Mouse (Mus musculus): Measurements from ENCODE around the gene Med16.

DNA sequence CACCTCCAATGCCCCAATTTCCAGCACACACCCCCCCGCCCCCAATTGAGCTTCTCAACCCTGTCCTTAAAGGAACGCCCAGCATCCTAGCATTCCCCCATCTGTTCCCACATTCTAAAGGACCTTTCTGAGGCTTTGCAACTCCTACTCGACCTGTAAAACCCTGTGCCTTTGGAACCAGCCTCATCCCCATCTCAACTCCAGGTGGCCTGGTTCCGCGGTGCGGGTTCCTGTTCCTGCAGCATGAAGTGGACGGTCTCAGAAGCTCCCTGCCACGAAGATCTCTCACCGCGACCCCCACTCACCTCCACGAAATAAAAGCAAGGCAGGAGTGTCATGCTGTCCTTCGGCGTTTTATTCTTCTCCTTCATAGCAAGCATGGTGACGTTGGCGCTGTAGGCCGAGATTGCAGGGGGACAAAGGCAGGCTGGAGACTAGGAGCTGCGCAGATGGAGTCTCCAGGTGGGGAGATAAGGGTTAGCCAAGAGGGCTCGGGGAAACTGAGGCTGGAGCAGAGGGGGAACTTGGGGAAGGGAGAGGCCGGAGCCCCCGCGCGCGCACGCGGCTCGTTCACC lies 34.9 kb downstream of the Med16 start:
- TF ChIP-seq CTCF (IDR thresholded peaks at IDR 0.05; ENCODE audit: extremely low read depth, insufficient read depth, low read length) (no peak), POLR2A (IDR thresholded peaks at IDR 0.05; ENCODE audit: extremely low read depth, insufficient read depth, low read length) (no peak)

All from cortical plate, adult 2 months (tissue).